Mouse (Mus musculus) MEL (cell line): ENCODE results near the gene Lman1l.

Experiments
- E2F4 ChIP-seq: IDR thresholded peaks from 2 replicates; pipeline ENCODE4 v1.6.1; 2011; ENCODE audit warnings: low read depth, low read length, improper control_type of control experiment, borderline replicate concordance
- MEF2A ChIP-seq: IDR thresholded peaks from 2 replicates; pipeline ENCODE4 v1.6.1; 2014; ENCODE audit warnings: low read depth, mild to moderate bottlenecking, inconsistent platforms, low read length, improper control_type of control experiment; ENCODE audit not compliant: poor library complexity, insufficient replicate concordance, severe bottlenecking; ENCODE audit errors: extremely low read depth
- POLR2A ChIP-seq, 2 experiments: IDR thresholded peaks; 2 replicates each; pipeline ENCODE4 v1.6.1; 2011 to 2012; ENCODE audit warnings: low read length in 2 of 2, mild to moderate bottlenecking in 2 of 2, control low read depth in 1 of 2, improper control_type of control experiment in 1 of 2, low read depth in 1 of 2, moderate library complexity in 1 of 2; ENCODE audit not compliant: control insufficient read depth in 1 of 2, insufficient read depth in 1 of 2, poor library complexity in 1 of 2
- TAL1 ChIP-seq: IDR thresholded peaks from 2 replicates; pipeline ENCODE4 v1.6.1; 2012; ENCODE audit warnings: mild to moderate bottlenecking, inconsistent platforms, low read length, moderate library complexity, mixed read lengths

GRCm38 (mm10) chr9:57614786-57615185 is 5.8 kb downstream of the Lman1l start:
- TF ChIP-seq E2F4 (no peak), POLR2A (IDR thresholded peaks at IDR 0.05; ENCODE audit: control insufficient read depth in 1 of 2, insufficient read depth in 1 of 2, low read depth in 1 of 2, low read length in 2 of 2, poor library complexity in 1 of 2) (no peak), MEF2A (no peak), TAL1 (no peak)
